Mouse (Mus musculus) embryonic facial prominence, embryonic 12.5 days (tissue): ENCODE measurements around the gene Il1rap. TPM values are rescaled to one million over a fixed set of nuclear protein-coding genes. Genes with fewer than 3 reads are reported as not detected.

ENCODE experiments used
- ATAC-seq: fragments of 200-750 bp; cut with Nextera tagmentation; 2 replicates; pipeline ENCODE4 v1.8.0; 2017; ENCODE audit not compliant: insufficient number of reproducible peaks, insufficient read depth, low FRiP score, low TSS enrichment
- H3K27ac ChIP-seq: fragments of 300-500 bp; sonication (generic); 2 replicates; pipeline ENCODE4 v1.5.1; 2016; ENCODE audit warnings: mild to moderate bottlenecking
- H3K27me3 ChIP-seq: fragments of 300-500 bp; sonication (generic); 2 replicates; pipeline ENCODE4 v1.6.1; 2016; ENCODE audit warnings: mild to moderate bottlenecking, moderate library complexity
- H3K36me3 ChIP-seq: fragments of 300-500 bp; sonication (generic); 2 replicates; pipeline ENCODE4 v1.6.1; 2016; ENCODE audit warnings: mild to moderate bottlenecking
- H3K4me1 ChIP-seq: fragments of 300-500 bp; sonication (generic); 2 replicates; pipeline ENCODE4 v1.6.1; 2016
- H3K4me2 ChIP-seq: fragments of 300-500 bp; sonication (generic); replicated peaks from 2 replicates; pipeline ENCODE4 v1.6.1; 2016; ENCODE audit warnings: mild to moderate bottlenecking, moderate library complexity
- H3K4me3 ChIP-seq: fragments of 300-500 bp; sonication (generic); 2 replicates; pipeline ENCODE4 v1.5.1; 2016; ENCODE audit warnings: mild to moderate bottlenecking
- H3K9ac ChIP-seq: fragments of 300-500 bp; sonication (generic); 2 replicates; pipeline ENCODE4 v1.6.1; 2016; ENCODE audit warnings: mild to moderate bottlenecking, moderate library complexity
- H3K9me3 ChIP-seq: fragments of 300-500 bp; sonication (generic); 2 replicates; pipeline ENCODE4 v1.6.1; 2016; ENCODE audit warnings: mild to moderate bottlenecking, moderate library complexity
- WGBS: fragments of 180-500 bp; shearing (Covaris S2); methylation state at CpG from one replicate; pipeline ENCODE4 v1.1.7; 2016; 5-methylcytosine and 5-hydroxymethylcytosine counted together
- polyA plus RNA-seq: library from polyadenylated mRNA; unstranded; fragments of >200 nt; fragmentation: Nextera tagmentation; extraction: Ambion mirVana; gene quantifications from 2 replicates; pipeline ENCODE4 v1.2.1, GENCODE M21; 2016

The Il1rap gene
- polyA plus RNA-seq, 1 experiment from 2014 or later, result 6.9 TPM

- no peaks in the 10 kb centered on the region for H3K4me1 ChIP-seq
- no peak for ATAC-seq
- no peak overlapping the region for H3K4me2 ChIP-seq
- no peaks in the 10 kb centered on the region for H3K36me3 ChIP-seq
- WGBS, result 84% methylated on average over 2 of the region's 2 CpGs
- H3K4me3 ChIP-seq, result no peak overlapping the region
- H3K27ac ChIP-seq, result no peak overlapping the region
- no peak overlapping the region for H3K9ac ChIP-seq
- H3K27me3 ChIP-seq, result no peaks in the 10 kb centered on the region
- no peaks in the 10 kb centered on the region for H3K9me3 ChIP-seq
Measured at GRCm38 (mm10) chr16:26775976-26776375, 194.5 kb downstream of the Il1rap start.

- no peaks in the 10 kb centered on the region for H3K9me3 ChIP-seq
- no peak overlapping the region for H3K4me3 ChIP-seq
- ATAC-seq, result no peak
- H3K27ac ChIP-seq, result no peak overlapping the region
- H3K27me3 ChIP-seq, result no peaks in the 10 kb centered on the region
- H3K9ac ChIP-seq, result no peak overlapping the region
- no peaks in the 10 kb centered on the region for H3K36me3 ChIP-seq
- H3K4me2 ChIP-seq, result no peak overlapping the region
- 3% methylated on average over 1 of the region's 1 CpGs for WGBS
- H3K4me1 ChIP-seq, result no peaks in the 10 kb centered on the region
Measured at GRCm38 (mm10) chr16:26777132-26777531, 195.6 kb downstream of the Il1rap start.

Other genes with a start within 250 kb of the Il1rap start
- 8.3 and 11.3 TPM in 2 replicates for gene Cldn1, start 209.9 kb upstream of the Il1rap start, polyA plus RNA-seq
- gene Cldn16, start 118.6 kb upstream of the Il1rap start, polyA plus RNA-seq, result not detected in 2 replicates
- gene Tmem207, start 54.9 kb upstream of the Il1rap start, polyA plus RNA-seq, result not detected in 2 replicates